Mouse (Mus musculus) granulocyte monocyte progenitor cell, adult 5-6 weeks (primary cell): ENCODE results near the gene Muc1. TPM values are rescaled to one million over a fixed set of nuclear protein-coding genes. Genes with fewer than 3 reads are reported as not detected.

ENCODE experiments used
- ATAC-seq: replicated peaks from 2 replicates; pipeline ENCODE4 v1.8.0; 2016; ENCODE audit warnings: mild to moderate bottlenecking, moderate TSS enrichment, inconsistent platforms; ENCODE audit not compliant: poor library complexity, severe bottlenecking
- total RNA-seq, 2 experiments: library from RNA; stranded (forward) in 1 of 2; stranded (reverse) in 1 of 2; fragments of 200-712, 200-1000 nt in 1 of 2; fragments of >200 nt in 1 of 2; fragmentation: Nextera tagmentation in 1 of 2; gene quantifications; 2 replicates each; pipeline ENCODE4 v1.2.3; 2014 to 2017

The Muc1 gene
- total RNA-seq (2014; fragmentation: Nextera tagmentation) = not detected in 2 replicates
- total RNA-seq (2017) = 0.04 TPM in 1 of 2 replicates, not detected in the other

- no peak for ATAC-seq
Measured at GRCm38 (mm10) chr3:89228836-89229235, at the start of gene Muc1. Gene Muc1, plus strand, starts transcription at chr3:89229057.

DNA sequence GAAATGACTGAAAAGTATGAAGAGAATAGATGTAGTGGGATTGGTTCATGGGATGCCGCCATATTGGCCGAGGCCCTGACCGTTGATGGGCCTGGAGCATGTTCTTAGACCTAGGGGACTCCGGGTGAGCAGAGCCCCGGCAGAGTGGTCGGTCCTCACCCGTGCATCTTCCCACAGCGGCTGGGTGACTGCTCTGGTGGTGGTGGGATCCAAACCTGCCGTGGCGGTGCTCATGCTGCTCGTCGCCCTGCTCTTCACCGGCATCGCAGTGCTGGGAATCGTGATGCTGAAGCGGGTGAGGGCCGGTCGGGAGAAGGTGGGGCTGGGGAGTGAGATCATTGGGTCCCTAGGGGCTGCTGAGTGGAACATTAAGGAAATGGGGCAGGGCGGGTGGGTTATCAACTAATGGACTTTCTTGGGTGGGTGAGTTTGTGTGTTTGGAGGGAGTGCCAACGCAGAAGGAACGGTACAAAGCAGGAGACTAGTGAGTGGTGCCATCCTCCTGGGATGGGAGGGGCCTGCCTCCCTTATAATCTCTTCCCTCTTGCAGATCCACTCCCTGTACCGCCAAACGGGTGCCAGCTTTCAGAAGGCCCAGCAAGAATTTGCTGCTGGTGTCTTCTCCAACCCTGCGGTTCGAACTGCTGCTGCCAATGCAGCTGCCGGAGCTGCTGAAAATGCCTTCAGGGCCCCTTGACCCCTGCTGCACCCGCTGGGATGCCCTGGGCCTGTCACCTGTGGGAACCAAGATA lies 46.9 kb upstream of the Muc1 start:
- no peak for ATAC-seq

DNA sequence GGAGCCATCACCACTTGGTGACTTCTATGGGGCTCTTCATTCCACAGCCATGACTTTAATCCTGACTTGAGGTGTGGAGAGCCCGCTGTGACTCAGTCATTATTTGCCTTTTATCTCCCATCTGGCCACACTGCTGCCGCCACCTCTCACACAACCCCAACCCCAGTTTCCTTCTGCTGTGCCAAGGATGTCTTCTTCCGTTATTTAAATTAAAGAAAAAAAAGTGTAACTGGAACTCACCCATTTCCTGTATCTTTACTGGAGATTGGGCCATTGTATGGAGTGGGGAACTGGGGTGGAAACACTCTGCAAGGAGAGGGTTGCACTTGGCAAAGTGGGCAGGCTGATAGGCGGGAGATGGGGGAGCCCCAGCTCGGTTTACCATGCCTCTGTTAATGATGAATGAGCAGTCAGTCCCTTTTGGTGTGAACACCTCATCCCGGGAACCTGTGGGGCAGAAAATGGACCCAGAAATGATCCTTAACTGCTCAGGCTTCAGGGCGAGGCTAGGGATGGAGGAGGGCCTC lies 46.3 kb upstream of the Muc1 start:
- ATAC-seq = peak; percentile 57

GRCm38 (mm10) chr3:89183058-89183958 lies 45.5 kb upstream of the Muc1 start, which contains the start of gene Fam189b:
Gene Fam189b, plus strand, starts transcription at chr3:89183143.
- ATAC-seq = peak; percentile 83

DNA sequence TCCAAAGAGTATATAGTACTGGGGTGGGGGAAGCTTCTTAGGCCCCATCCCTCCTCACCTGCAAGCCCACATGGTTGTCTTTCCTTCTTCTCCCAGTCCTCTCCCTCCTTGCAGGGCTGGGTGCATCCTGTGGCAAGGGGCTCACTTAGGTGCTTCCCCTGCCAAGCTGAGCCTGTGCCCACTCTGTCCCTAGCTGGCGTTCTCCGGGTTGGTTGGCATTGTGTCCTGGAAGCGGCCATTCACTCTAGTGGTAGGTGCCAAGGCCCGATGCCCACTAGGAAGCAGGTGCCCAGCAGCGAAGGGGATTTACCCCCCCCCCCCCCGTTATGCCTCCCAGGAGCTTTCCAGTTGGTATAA lies 44.9 kb upstream of the Muc1 start:
- ATAC-seq = no peak

DNA sequence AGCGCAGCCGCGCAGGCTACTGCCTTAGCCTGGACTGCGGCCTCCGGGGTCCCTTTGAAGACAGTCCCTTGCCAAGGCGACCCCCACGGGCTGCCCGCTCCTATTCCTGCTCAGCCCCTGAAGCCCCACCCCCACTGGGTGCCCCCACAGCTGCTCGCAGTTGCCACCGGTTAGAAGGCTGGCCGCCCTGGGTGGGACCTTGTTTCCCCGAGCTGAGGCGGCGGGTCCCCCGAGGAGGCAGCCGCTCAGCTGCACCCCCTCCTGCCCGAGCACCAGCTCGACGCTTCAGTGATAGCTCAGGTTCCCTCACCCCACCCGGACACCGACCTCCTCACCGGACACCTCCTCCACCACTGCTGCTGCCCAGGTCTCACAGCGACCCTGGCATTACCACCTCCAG lies 41.7 kb upstream of the Muc1 start:
- ATAC-seq = no peak

DNA sequence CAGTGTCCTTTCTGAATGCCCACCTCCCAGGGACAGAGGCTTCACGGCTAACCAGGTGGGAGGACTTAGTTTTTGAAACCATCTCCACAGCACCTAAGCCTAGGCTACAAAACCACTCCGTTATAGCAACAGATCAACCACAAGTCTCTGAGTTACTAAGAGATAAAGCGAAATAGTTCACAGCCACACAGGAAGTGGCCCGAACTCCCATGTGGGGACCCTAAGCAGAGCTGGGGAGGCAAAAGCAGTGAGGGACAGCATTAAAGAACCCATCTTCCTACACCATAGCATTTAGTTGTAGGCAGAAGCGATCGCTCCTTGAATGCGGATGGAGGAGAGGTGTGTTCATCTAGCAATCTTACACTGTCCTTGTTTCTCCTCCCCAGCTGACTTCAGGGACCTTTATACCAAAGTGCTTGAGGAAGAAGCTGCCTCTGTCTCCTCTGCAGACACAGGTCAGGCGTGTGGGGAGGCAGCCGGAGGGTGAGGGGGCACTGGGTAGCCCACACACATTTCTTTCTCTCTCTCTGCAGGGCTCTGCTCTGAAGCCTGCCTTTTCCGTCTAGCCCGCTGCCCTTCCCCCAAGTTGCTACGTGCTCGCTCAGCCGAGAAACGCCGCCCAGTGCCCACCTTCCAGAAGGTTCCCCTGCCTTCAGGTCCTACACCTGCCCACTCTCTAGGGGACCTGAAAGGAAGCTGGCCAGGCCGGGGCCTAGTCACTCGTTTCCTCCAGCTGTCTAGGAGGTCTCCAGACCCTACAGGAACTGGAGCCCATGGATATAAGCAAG lies 41.0 kb upstream of the Muc1 start:
- ATAC-seq = no peak

- no peak for ATAC-seq
Measured at GRCm38 (mm10) chr3:89188478-89188875, 40.4 kb upstream of the Muc1 start.

DNA sequence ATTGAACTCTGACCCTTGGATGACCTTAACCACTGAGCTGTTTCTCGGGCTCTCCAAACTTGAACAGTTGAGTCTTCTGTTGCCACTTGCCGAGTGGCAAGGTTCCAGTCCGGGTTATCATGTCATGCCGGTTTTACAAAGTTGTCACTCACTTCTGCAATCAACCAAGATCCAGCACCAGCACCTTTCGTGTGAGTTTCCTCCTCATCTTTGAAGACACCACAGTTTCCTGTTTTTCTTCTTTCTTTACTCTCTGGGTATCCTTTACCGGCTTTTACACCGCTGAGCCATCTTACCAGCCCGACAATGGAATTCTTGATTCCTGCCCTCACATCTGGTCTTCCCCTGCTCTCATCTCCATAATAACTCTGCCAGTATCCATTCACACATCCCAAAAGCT lies 38.4 kb upstream of the Muc1 start:
- ATAC-seq = peak; percentile 44; the same call in 1 of the 2 replicates

DNA sequence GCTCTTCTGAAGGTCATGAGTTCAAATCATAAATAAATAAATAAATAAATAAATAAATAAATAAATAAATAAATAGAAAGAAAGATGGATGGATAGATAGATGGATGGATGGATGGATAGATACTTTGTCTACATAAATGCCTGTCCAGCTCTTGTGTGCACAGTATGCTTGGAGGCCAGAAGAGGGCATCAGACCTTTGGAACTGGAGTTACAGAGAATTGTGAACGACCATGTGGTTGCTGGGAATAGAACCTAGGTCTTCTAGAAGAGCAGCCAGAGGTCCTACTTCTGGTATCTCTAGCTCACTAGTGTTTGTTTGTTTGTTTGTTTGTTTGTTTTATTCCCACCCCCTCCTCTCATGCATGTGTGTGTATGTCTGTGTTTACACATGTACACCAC lies 35.5 kb upstream of the Muc1 start:
- no peak for ATAC-seq

- no peak; the same call in 1 of the 2 replicates for ATAC-seq
Measured at GRCm38 (mm10) chr3:89193853-89194252, 35.0 kb upstream of the Muc1 start.

GRCm38 (mm10) chr3:89195979-89196877 lies 32.6 kb upstream of the Muc1 start:
- peak; percentile 96 for ATAC-seq

DNA sequence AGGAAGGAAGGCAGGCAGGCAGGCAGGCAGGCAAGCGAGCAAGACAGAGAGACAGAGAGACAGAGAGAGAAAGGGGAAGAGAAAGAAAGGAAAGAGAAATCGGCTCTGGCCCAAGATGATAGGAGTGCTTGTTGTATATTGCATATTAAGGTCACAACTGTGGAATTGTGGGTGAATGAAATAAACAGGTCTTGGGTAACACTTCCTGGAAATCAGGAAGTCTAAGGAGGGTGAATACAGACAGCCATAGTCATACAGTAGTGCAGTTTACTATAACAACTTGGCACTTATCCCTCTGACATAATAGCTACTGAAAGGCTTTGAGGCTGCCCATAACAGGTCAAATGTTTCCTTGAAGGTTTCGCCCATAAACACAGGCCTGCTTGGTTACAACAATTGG lies 29.0 kb upstream of the Muc1 start:
- peak; percentile 50 for ATAC-seq

DNA sequence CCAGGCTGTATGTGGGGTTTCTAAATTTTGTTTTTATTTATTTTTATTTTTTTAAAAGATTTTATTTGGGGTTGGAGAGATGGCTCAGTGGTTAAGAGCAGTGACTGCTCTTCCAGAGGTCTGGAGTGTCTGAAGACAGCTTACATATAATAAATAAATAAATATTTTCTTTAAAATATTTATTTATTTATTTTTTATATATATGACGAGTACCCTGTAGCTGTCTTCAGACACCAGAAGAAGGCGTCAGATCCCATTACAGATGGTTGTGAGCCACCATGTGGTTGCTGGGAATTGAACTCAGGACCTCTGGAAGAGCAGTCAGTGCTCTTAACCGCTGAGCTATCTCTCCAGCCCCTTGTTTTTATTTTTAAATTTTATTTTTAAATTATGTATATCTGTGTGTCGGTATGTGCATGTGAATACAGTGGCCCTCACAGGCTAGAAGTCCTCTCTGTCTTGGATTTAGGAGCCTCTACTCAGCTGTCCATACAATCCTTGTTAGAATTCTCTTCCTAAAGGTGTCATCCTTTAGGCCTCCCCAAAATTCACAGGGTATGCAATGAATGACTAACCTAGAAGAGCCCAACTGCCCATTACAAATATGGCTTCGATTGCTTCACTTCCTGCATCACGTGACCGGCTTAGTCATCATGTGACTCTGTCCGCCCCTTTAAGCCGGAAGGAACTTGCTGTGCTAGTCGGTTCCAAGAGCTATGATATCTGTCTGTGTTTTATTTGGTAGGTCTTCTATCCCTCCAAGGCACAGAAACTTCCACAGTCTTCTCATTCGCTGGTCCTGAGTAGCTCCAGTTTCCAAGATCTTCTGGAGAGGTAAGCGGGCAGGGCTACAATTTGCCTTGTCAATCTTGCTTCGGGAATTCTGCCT lies 26.4 kb upstream of the Muc1 start, which contains the start of gene Gba:
Gene Gba (plus strand): TSS at position 676 of the 889 bp plus-strand sequence.
- peak; percentile 77 for ATAC-seq

DNA sequence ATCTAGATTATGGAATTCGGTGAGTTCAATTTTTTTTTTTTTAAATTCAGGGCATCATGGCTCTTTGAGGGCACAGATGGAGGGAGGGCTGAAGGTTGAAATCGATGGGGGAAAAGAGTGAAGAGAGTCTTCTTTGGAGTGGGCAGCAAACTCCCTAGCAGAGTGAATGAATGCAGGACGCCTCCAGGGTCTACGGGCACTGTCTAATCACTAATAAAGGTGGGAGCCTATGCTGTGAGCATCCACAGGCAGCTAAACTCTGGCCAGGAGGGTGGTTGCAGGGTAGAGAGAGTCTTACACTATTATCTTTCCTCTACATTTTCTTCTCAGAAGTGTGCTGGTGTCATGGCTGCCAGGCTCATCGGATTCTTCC lies 25.7 kb upstream of the Muc1 start:
- no peak for ATAC-seq

DNA sequence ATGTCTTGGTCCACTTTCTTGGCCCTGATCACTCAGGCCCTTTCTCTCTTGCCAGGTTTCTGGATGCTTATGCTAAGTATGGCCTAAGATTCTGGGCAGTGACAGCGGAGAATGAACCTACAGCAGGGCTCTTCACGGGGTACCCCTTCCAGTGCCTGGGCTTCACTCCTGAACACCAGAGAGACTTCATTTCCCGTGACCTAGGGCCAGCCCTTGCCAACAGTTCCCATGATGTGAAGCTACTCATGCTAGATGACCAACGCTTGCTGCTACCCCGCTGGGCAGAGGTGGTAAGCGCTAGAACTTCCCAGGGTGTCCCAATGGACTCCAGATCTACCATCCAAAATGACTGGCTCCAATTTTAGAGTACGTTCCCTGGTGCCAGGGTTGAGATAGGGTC lies 22.8 kb upstream of the Muc1 start:
- ATAC-seq = no peak

GRCm38 (mm10) chr3:89206695-89207094 lies 22.2 kb upstream of the Muc1 start:
- ATAC-seq = no peak

DNA sequence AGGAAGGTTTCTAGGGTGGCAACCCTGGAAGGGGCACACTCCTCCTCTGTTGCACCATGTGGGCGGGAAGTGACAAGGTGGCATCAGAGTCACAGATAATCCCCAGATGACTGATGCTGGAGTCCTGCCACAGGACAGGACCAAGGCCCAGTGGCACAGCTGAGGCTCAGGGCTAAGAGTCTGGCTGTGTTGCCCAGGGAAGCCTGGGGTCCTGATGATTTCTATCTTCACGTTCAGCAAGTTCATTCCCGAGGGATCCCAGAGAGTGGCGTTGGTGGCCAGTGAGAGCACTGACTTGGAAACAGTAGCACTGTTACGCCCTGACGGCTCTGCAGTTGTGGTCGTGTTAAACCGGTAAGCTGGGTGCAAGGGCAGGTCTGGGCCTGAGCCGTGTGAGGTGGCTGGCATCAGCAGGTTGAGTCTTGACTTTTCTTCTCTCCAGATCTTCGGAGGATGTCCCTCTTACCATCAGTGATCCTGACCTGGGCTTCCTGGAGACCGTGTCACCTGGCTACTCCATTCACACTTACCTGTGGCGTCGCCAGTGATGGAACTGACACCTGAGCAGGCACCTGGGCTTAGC lies 20.7 kb upstream of the Muc1 start:
- no peak for ATAC-seq
